Mouse (Mus musculus): Measurements from ENCODE around the gene Slc39a3. TPM values are rescaled to one million over a fixed set of nuclear protein-coding genes. Genes with fewer than 3 reads are reported as not detected.
A peak's percentile ranks its signal among the peaks of the same experiment; 100 is the strongest.

Slc39a3 gene
- total and polyA plus RNA-seq, 3 experiments = 13.9 to 20.5 (median 14.4) TPM

GRCm38 (mm10) chr10:81020207-81020606 lies 17.0 kb downstream of the Slc39a3 start:
- Histone ChIP-seq H3K4me1 (ENCODE audit: control insufficient read depth, insufficient read depth, low read length) (no peaks in the 10 kb centered on the region), H3K4me3 (no peak overlapping the region), H3K36me3 (ENCODE audit: control insufficient read depth, insufficient read depth, low read length) (no peaks in the 10 kb centered on the region), H3K27ac (no peak overlapping the region), H3K9ac (ENCODE audit: low read depth, low read length) (no peak overlapping the region), H3K27me3 (ENCODE audit: control insufficient read depth, insufficient read depth, low read length) (peaks cover 6% of the 10 kb centered on the region; the same call in 1 of the 2 replicates), H3K79me2 (replicated peaks; ENCODE audit: control insufficient read depth, insufficient read depth, low read length) (no peaks in the 10 kb centered on the region)
- no peak for TF ChIP-seq POLR2A (IDR thresholded peaks at IDR 0.05; ENCODE audit: insufficient read depth, low read depth, low read length)
- no peak for TF ChIP-seq CTCF (IDR thresholded peaks at IDR 0.05)
- TF ChIP-seq EP300 (IDR thresholded peaks at IDR 0.05; ENCODE audit: insufficient read depth, low read depth, low read length) = no peak
- 47% methylated on average over 2 of the region's 2 CpGs for WGBS
- DNase-seq = no peak
- intact Hi-C loops (cut with DNase I) = no loop called here

GRCm38 (mm10) chr10:81019687-81020086 lies 17.5 kb downstream of the Slc39a3 start:
- Histone ChIP-seq H3K79me2 (replicated peaks; ENCODE audit: control insufficient read depth, insufficient read depth, low read length) (no peaks in the 10 kb centered on the region), H3K4me1 (ENCODE audit: control insufficient read depth, insufficient read depth, low read length) (no peaks in the 10 kb centered on the region), H3K36me3 (ENCODE audit: control insufficient read depth, insufficient read depth, low read length) (no peaks in the 10 kb centered on the region), H3K27ac (no peak overlapping the region), H3K4me3 (no peak overlapping the region), H3K27me3 (ENCODE audit: control insufficient read depth, insufficient read depth, low read length) (peaks cover 3% of the 10 kb centered on the region; the same call in 1 of the 2 replicates), H3K9ac (ENCODE audit: low read depth, low read length) (no peak overlapping the region)
- DNase-seq = no peak
- TF ChIP-seq CTCF (IDR thresholded peaks at IDR 0.05) (no peak), EP300 (IDR thresholded peaks at IDR 0.05; ENCODE audit: insufficient read depth, low read depth, low read length) (no peak), POLR2A (IDR thresholded peaks at IDR 0.05; ENCODE audit: insufficient read depth, low read depth, low read length) (no peak)
- WGBS = 72% methylated on average over 6 of the region's 6 CpGs
- intact Hi-C loops (cut with DNase I) = loop anchor here (5.0 kb wide), 1 partner anchor 153 kb away; no protein-coding TSS in a partner anchor

DNA sequence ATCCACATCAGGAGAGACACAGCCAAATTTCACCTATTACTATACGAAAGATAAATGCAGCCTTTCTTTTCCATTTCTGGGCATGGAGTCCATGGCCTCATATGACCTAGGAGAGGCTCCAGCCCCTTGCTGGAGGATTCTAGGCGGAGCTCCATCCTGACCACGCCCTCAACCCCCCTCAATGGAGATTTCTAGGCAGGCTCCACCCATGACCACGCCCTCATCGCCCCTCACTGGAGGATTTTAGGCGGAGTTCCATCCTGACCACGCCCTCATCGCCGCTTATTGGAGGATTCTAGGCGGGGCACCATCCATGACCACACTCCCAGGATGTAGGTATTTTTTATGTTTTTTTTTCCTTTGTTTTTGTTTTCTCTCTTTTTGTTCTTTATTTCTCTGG lies 18.9 kb downstream of the Slc39a3 start:
- H3K27me3 ChIP-seq (ENCODE audit: control insufficient read depth, insufficient read depth, low read length) = peaks cover 1% of the 10 kb centered on the region; the same call in 1 of the 2 replicates
- no peaks in the 10 kb centered on the region for H3K79me2 ChIP-seq (replicated peaks; ENCODE audit: control insufficient read depth, insufficient read depth, low read length)
- H3K4me3 ChIP-seq = no peak overlapping the region
- H3K9ac ChIP-seq (ENCODE audit: low read depth, low read length) = no peak overlapping the region
- TF ChIP-seq POLR2A (IDR thresholded peaks at IDR 0.05; ENCODE audit: insufficient read depth, low read depth, low read length) (no peak), EP300 (IDR thresholded peaks at IDR 0.05; ENCODE audit: insufficient read depth, low read depth, low read length) (no peak)
- H3K27ac ChIP-seq = no peak overlapping the region
- no peaks in the 10 kb centered on the region for H3K36me3 ChIP-seq (ENCODE audit: control insufficient read depth, insufficient read depth, low read length)
- DNase-seq = no peak
- intact Hi-C loops (cut with DNase I) = loop anchor here (5.0 kb wide), 1 partner anchor 154 kb away; no protein-coding TSS in a partner anchor
- H3K4me1 ChIP-seq (ENCODE audit: control insufficient read depth, insufficient read depth, low read length) = no peaks in the 10 kb centered on the region
- 35% methylated on average over 10 of the region's 10 CpGs for WGBS

- intact Hi-C loops (cut with DNase I) = loop anchor here (1.0 to 5.0 kb wide), 3 partner anchors 25 to 156 kb away; no protein-coding TSS in a partner anchor
- WGBS = 7% methylated on average over 7 of the region's 7 CpGs
Observed at GRCm38 (mm10) chr10:81016645-81017044, 20.6 kb downstream of the Slc39a3 start.

GRCm38 (mm10) chr10:81015666-81016065 lies 21.6 kb downstream of the Slc39a3 start:
- Histone ChIP-seq H3K4me3 (no peak overlapping the region), H3K79me2 (replicated peaks; ENCODE audit: control insufficient read depth, insufficient read depth, low read length) (no peaks in the 10 kb centered on the region), H3K36me3 (ENCODE audit: control insufficient read depth, insufficient read depth, low read length) (no peaks in the 10 kb centered on the region), H3K9ac (ENCODE audit: low read depth, low read length) (no peak overlapping the region), H3K27me3 (ENCODE audit: control insufficient read depth, insufficient read depth, low read length) (no peaks in the 10 kb centered on the region), H3K4me1 (ENCODE audit: control insufficient read depth, insufficient read depth, low read length) (no peaks in the 10 kb centered on the region), H3K27ac (no peak overlapping the region)
- TF ChIP-seq POLR2A (IDR thresholded peaks at IDR 0.05; ENCODE audit: insufficient read depth, low read depth, low read length) = no peak
- TF ChIP-seq EP300 (IDR thresholded peaks at IDR 0.05; ENCODE audit: insufficient read depth, low read depth, low read length) = no peak
- no peak for TF ChIP-seq CTCF (IDR thresholded peaks at IDR 0.05)
- intact Hi-C loops (cut with DNase I) = loop anchor here (1.0 to 5.0 kb wide), 3 partner anchors 26 to 157 kb away; no protein-coding TSS in a partner anchor
- 75% methylated on average over 2 of the region's 2 CpGs for WGBS
- no peak for DNase-seq

More at GRCm38 (mm10) chr10:81016645-81017044, 20.6 kb downstream of the Slc39a3 start:
- Histone ChIP-seq H3K9ac (ENCODE audit: low read depth, low read length) (no peak overlapping the region), H3K79me2 (replicated peaks; ENCODE audit: control insufficient read depth, insufficient read depth, low read length) (no peaks in the 10 kb centered on the region), H3K36me3 (ENCODE audit: control insufficient read depth, insufficient read depth, low read length) (no peaks in the 10 kb centered on the region), H3K4me3 (no peak overlapping the region), H3K4me1 (ENCODE audit: control insufficient read depth, insufficient read depth, low read length) (no peaks in the 10 kb centered on the region), H3K27ac (no peak overlapping the region), H3K27me3 (ENCODE audit: control insufficient read depth, insufficient read depth, low read length) (no peaks in the 10 kb centered on the region)
- DNase-seq = peak; percentile 50 to 77
- peak; percentile 94 for TF ChIP-seq CTCF (IDR thresholded peaks at IDR 0.05)
- TF ChIP-seq EP300 (IDR thresholded peaks at IDR 0.05; ENCODE audit: insufficient read depth, low read depth, low read length) = no peak
- no peak for TF ChIP-seq POLR2A (IDR thresholded peaks at IDR 0.05; ENCODE audit: insufficient read depth, low read depth, low read length)
